Mouse (Mus musculus): ENCODE results near the gene Ccer1.
"Not testable (repeated sequence)": the region's sequence is repeated elsewhere in the genome, so short reads cannot be mapped to it uniquely, and the experiment has no call there.

Gene Ccer1

DNA sequence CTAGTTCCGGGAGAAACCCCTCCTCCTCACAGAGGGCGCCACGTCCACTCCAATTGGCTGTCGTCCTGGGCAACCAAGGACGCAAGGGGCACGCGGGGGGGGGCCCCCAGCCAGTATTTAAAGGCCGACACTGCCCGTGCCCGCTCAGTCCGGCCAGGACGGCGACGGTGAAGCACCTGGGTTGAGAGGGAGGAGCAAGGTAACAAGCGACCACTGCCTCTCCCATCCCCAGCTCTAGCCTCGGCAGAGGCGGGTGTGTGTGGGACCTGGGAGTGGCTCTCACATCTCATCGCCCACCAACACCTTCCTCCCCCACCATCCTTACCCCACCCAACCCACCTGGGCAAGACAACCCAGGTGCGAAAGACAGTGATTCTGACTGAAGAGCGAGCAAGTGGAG is at the start of gene Ccer1:
Gene Ccer1, plus strand, starts transcription at position 147 of the 400 bp plus-strand sequence.
- no peak for DNase-seq (ENCODE audit: low spot score)

- DNase-seq (ENCODE audit: low spot score): no peak
Observed at GRCm38 (mm10) chr10:97643768-97644167, 49.1 kb upstream of the Ccer1 start, which contains the start of gene Epyc. Gene Epyc, plus strand, starts transcription at chr10:97644068.

DNA sequence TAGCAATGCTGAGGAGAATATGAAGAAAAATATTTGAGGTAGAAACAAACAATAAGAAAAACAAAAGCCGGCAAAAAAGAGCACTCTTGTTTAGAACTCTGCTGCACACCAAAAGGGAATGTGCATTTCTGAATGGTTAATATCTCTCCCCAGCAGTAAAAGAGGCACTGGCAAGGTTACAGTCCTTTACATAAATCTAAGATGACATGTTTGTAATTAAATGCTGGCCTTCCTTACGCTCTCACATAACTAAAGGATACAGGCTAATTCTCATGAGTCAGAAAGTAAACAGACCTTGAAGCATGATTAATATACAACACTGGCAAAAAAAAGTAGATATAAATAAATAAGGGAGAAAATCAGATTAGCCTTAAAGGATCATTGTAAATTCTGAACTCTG is 42.5 kb upstream of the Ccer1 start:
- no peak for DNase-seq (ENCODE audit: low spot score)

DNA sequence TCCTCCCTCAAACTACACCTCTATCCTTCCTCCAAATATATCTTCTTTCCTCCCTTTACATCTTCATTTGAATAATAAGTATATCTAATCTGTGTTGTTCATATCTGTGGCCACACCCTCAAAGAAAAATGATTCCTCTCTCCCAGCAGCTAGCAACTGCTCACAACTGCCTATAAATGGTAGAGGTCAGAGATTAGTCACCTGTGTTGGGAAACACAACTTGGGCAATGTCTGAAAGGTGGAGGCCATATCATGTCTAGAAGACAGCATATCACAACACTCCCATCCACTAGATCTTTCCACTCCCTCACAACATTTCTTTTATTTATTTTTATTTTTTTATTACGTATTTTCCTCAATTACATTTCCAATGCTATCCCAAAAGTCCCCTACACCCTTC is 33.4 kb upstream of the Ccer1 start:
- no peak for DNase-seq (ENCODE audit: low spot score)

DNA sequence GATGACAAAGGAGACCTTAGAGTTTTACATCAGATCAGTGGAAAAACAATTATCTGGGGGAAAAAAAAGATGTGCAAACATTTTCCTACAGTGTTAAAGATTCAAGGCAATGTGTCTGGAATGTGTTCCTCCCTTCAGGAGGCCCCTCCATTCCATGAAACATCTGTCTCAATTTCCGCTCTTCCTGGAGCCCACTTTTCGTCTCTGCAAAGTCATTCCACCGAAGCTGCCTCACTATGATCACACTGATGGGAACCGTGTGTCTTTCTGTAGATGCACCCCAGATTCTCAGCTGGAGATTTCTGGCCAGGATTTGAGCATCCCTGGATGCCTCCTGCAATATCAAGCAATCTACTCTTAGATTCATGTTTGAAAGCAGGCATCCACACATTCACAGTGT is 24.2 kb upstream of the Ccer1 start:
- DNase-seq (ENCODE audit: low spot score): no peak

- no peak for DNase-seq (ENCODE audit: low spot score)
Observed at GRCm38 (mm10) chr10:97670202-97670601, 22.7 kb upstream of the Ccer1 start.

GRCm38 (mm10) chr10:97673239-97673638 is 19.6 kb upstream of the Ccer1 start:
- DNase-seq (ENCODE audit: low spot score): no peak

GRCm38 (mm10) chr10:97682981-97683380 is 9.9 kb upstream of the Ccer1 start:
- no peak for DNase-seq (ENCODE audit: low spot score)

- no peak for DNase-seq (ENCODE audit: low spot score)
Observed at GRCm38 (mm10) chr10:97687198-97687597, 5.7 kb upstream of the Ccer1 start.

GRCm38 (mm10) chr10:97689425-97689824 is 3.4 kb upstream of the Ccer1 start:
- DNase-seq (ENCODE audit: low spot score): no peak

DNA sequence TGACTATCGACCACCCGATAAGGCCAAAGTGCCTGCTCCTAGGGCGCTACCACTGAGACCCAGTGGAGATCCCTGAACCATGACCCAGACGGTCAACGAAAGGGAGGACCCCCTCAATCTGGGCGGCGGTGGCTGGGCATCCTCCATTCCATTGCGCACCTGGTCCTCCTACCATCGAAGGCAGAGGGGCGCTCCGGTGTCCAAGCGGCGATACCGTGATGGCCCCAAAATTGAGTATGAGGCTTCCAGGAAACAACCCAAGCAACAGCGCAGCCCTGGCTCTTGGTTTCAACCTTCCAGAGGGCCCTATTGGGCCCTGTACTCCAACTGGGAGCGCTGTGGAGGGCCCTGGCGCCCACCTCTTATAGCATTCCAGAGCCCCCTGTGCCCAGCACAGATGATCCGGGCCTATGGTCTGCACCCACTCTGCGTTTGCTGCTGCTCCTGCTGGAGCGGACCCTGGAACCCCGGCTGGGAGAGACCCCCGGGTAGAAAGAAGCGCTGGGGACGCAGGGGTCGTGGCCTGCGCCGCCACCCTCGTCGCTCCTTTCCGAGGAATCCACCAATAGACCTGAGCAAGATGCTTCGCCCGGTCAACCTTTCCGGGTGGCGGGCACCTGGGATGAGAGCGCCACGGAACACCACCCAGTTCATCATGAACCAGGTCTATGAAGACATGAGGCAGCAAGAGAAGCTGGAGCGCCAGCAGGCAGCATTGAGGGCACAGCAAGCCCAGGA is 708 bp downstream of the Ccer1 start:
- DNase-seq (ENCODE audit: low spot score): no peak

DNA sequence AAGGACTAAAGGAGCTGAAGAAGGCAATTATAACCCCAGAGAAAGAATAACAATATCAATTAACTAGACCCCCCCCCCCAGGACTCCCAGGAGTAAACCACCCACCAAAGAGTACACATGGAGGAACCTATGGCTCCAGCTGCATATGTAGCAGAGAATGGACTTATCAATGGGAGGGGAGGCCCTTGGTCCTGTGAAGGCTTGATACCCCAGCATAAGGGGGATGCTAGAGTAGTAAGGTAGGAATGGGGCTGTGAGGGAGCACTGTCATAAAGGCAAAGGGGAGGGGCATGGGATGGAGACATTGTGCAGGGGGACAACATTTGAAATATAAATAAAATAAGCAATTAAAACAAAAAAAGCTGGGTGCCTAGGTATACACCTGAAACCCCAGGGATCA is 9.5 kb downstream of the Ccer1 start:
- no peak for DNase-seq (ENCODE audit: low spot score)

GRCm38 (mm10) chr10:97704562-97704961 is 11.7 kb downstream of the Ccer1 start:
- peak; percentile 1 for DNase-seq (ENCODE audit: low spot score)

GRCm38 (mm10) chr10:97712687-97713086 is 19.8 kb downstream of the Ccer1 start:
- peak; percentile 19 for DNase-seq (ENCODE audit: low spot score)

DNA sequence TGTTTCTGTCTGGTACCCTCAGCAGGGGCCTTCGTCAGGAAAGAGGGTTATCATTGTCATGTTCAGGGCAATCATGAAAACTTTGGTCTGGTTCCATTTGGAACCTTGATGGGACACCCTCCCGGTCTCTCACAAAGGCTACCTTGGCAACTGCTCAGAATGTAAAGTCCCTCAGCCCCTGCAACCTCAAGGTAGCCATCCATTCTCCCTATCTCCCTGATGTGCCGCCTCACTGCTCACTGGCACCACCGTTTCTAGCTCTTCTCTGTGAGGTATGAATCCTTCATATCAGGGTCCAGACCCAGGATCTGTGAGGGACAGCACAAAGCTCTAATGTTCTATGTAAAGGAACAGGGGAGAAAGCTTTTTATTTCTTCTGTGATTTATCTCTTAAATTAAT is 21.7 kb downstream of the Ccer1 start:
- no peak for DNase-seq (ENCODE audit: low spot score)

GRCm38 (mm10) chr10:97715289-97715906 is 22.5 kb downstream of the Ccer1 start:
- no peak for DNase-seq (ENCODE audit: low spot score)

GRCm38 (mm10) chr10:97717233-97717632 is 24.4 kb downstream of the Ccer1 start:
- no peak for DNase-seq (ENCODE audit: low spot score)

- DNase-seq (ENCODE audit: low spot score): no peak
Observed at GRCm38 (mm10) chr10:97718021-97718420, 25.2 kb downstream of the Ccer1 start.

- DNase-seq (ENCODE audit: low spot score): no peak
Observed at GRCm38 (mm10) chr10:97720625-97721024, 27.8 kb downstream of the Ccer1 start.

DNA sequence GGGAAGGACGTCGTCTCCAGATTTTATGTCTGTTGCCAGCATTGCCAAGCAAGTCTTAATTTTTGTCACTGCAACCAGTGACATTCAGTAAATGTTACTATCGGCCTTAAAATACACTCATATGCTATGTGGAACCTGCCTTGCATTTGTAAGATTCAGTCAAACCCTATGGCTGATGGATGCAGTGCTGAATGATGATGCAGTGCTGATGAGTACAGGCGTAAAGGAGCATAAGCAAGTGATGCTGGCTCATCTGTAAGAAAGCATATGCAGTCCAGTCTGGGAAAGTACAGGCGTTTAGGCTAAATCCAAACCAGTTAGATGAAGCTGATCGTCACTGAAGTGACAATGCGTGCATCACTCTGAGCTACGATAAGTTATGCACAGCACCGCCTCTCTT is 29.9 kb downstream of the Ccer1 start:
- no peak for DNase-seq (ENCODE audit: low spot score)

GRCm38 (mm10) chr10:97725929-97726328 is 33.1 kb downstream of the Ccer1 start:
- DNase-seq (ENCODE audit: low spot score): no peak

DNA sequence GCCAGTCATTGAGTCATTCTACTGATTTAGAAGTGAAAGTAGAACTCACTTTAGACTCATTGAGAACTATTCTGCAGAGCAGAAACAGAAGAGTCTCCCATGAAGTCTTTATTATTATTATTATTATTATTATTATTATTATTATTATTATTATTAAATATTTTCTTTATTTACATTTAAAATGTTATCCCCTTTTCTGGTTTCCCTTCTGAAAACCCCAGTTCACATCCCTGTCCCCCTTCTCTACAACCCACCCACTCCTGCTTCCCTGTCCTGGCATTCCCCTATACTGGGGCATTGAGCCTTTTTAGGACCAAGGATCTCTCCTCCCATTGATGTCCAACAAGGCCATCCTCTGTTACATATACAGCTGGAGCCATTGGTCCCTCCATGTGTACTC is 33.8 kb downstream of the Ccer1 start, which contains the start of gene C030005K15Rik:
Gene C030005K15Rik, minus strand, starts transcription at position 101 of the 400 bp plus-strand sequence.
- DNase-seq (ENCODE audit: low spot score): not testable (repeated sequence)

All from c-Kit-positive CD71-positive TER-119-positive erythroid progenitor cells, embryonic 14.5 days (primary cell).